Mouse (Mus musculus) embryonic facial prominence, embryonic 13.5 days (tissue): ENCODE measurements around the gene Lrrc4b. TPM values are rescaled to one million over a fixed set of nuclear protein-coding genes. Genes with fewer than 3 reads are reported as not detected.

Experiments
- ATAC-seq: fragments of 200-750 bp; cut with Nextera tagmentation; 2 replicates; pipeline ENCODE4 v1.8.0; 2017; ENCODE audit warnings: low read depth; ENCODE audit not compliant: insufficient number of reproducible peaks, insufficient read depth, low FRiP score, low TSS enrichment
- H3K27ac ChIP-seq: fragments of 300-500 bp; sonication (generic); 2 replicates; pipeline ENCODE4 v1.5.1; 2015; ENCODE audit warnings: moderate library complexity, mild to moderate bottlenecking, inconsistent platforms
- H3K27me3 ChIP-seq: fragments of 300-500 bp; sonication (generic); 2 replicates; pipeline ENCODE4 v1.6.1; 2015; ENCODE audit warnings: mild to moderate bottlenecking, inconsistent platforms
- H3K36me3 ChIP-seq: fragments of 300-500 bp; sonication (generic); 2 replicates; pipeline ENCODE4 v1.6.1; 2015; ENCODE audit warnings: mild to moderate bottlenecking, inconsistent platforms
- H3K4me1 ChIP-seq: fragments of 300-500 bp; sonication (generic); 2 replicates; pipeline ENCODE4 v1.6.1; 2015; ENCODE audit warnings: inconsistent platforms
- H3K4me2 ChIP-seq: fragments of 300-500 bp; sonication (generic); 2 replicates; pipeline ENCODE4 v1.6.1; 2015; ENCODE audit warnings: moderate library complexity, mild to moderate bottlenecking, inconsistent platforms
- H3K4me3 ChIP-seq: fragments of 300-500 bp; sonication (generic); 2 replicates; pipeline ENCODE4 v1.5.1; 2015; ENCODE audit warnings: mild to moderate bottlenecking, inconsistent platforms
- H3K9ac ChIP-seq: fragments of 300-500 bp; sonication (generic); 2 replicates; pipeline ENCODE4 v1.6.1; 2015; ENCODE audit warnings: mild to moderate bottlenecking, inconsistent platforms
- H3K9me3 ChIP-seq: fragments of 300-500 bp; sonication (generic); 2 replicates; pipeline ENCODE4 v1.6.1; 2016; ENCODE audit warnings: inconsistent platforms
- WGBS: fragments of 180-500 bp; shearing (Covaris S2); methylation state at CpG from one replicate; pipeline ENCODE4 v1.1.7; 2015; ENCODE audit warnings: mixed read lengths; 5-methylcytosine and 5-hydroxymethylcytosine counted together
- polyA plus RNA-seq: library from polyadenylated mRNA; unstranded; fragments of >200 nt; fragmentation: Nextera tagmentation; extraction: Ambion mirVana; gene quantifications from 2 replicates; pipeline ENCODE4 v1.2.1, GENCODE M21; 2015

Gene Lrrc4b
- polyA plus RNA-seq, 1 experiment from 2014 or later, result 1.5 TPM

DNA sequence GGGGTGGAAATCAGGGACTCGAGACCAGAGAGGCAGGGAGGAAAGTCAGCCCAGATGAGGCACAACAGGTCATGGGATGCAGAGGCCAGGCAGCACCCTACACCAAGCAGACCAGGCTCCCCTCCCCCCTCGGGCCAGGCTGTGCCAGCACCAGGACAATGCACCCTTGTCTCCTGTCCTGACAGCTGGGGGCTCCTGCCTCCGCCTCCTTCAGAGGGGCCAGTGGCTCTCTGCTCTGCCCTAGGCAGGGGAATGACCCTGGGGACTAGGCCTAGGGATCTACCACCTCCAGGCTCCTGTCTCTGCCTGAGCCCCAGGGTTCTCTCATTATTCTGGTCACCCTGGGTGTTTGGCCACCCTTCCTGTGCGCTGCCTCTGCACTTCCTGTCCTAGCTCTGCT is 45.6 kb downstream of the Lrrc4b start:
- no peak overlapping the region for H3K4me2 ChIP-seq
- peaks cover 63% of the 10 kb centered on the region for H3K27me3 ChIP-seq
- peak overlapping the region; percentile 46; the same call in 1 of the 2 replicates for H3K9ac ChIP-seq

DNA sequence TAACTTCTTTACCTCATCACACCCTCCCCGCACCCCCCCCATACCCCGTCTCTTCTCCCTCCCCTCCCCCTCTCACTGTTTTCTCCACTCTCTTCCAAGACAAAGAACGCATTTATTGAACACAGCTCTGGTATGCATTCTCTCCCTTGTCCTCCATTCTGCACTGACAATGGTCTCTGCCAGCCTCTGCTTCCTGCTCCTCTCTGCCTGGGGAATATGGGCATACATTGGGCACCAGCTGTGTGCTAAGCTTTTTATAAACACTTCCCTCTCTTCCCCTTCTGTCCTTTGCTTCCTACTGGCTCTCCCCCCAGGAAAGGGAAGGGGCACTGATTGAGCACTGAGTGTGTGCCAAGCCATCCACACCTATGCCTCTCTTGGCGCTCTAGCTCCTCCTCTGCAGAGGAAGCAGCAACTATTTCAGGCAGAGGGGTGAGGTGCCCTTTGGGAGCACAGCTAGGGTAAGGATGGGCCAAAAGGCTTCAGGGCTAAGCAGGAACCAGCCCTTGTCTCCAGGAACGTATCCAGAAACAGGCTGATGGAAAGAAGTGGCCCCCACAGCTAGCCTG is 46.3 kb downstream of the Lrrc4b start:
- H3K36me3 ChIP-seq, result no peaks in the 10 kb centered on the region
- ATAC-seq, result no peak
- no peak overlapping the region for H3K27ac ChIP-seq
- H3K4me2 ChIP-seq, result 0 out of 2 replicates have a peak overlapping the region, but pooled peaks have one; percentile 1
- H3K4me1 ChIP-seq, result peaks cover 20% of the 10 kb centered on the region
- H3K27me3 ChIP-seq, result peaks cover 70% of the 10 kb centered on the region
- no peak overlapping the region for H3K4me3 ChIP-seq
- H3K9ac ChIP-seq, result no peak overlapping the region
- no peaks in the 10 kb centered on the region for H3K9me3 ChIP-seq
- 31% methylated on average over 5 of the region's 5 CpGs for WGBS

More for the DNA sequence above, 45.6 kb downstream of the Lrrc4b start:
- no peak overlapping the region for H3K4me3 ChIP-seq
- 0 out of 2 replicates have a peak overlapping the region, but pooled peaks have one; percentile 16 for H3K27ac ChIP-seq
- WGBS, result 8% methylated on average over 4 of the region's 4 CpGs
- no peaks in the 10 kb centered on the region for H3K9me3 ChIP-seq
- H3K36me3 ChIP-seq, result no peaks in the 10 kb centered on the region
- peak; percentile 16; the same call in 1 of the 2 replicates for ATAC-seq
- H3K4me1 ChIP-seq, result peaks cover 20% of the 10 kb centered on the region

DNA sequence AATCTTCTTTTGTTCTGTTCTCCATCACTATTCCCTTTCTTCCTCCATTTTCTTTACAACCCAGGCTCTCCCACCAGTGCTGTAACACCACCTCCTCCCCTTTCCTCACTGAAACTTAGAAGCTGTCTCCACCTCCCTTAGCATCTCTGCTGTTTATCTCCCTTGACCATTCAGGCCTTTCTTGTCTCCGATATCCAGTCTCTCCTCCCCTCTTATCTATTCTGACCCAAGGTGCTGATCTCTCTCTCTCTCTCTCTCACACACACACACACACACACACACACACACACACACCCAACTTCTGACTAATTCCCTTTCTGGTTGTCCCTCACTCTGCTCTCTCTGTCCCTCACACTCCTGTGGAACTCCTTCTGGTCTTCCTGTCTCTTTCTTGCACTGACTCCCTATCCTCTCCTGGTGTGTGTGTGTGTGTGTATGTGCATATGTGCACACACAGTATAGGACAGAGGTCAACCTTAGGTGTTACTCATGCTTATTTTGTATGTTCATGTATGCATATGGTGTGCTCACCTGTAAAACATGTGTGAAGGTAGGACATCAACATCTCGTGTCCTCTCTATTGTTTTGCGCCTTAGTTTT is 54.1 kb downstream of the Lrrc4b start:
- Histone ChIP-seq H3K9me3 (no peaks in the 10 kb centered on the region), H3K27ac (no peak overlapping the region), H3K4me3 (no peak overlapping the region), H3K27me3 (peaks cover 48% of the 10 kb centered on the region), H3K36me3 (no peaks in the 10 kb centered on the region), H3K4me2 (no peak overlapping the region), H3K4me1 (no peaks in the 10 kb centered on the region), H3K9ac (no peak overlapping the region; the same call in 1 of the 2 replicates)
- WGBS, result 72% methylated on average over 3 of the region's 3 CpGs
- no peak for ATAC-seq

DNA sequence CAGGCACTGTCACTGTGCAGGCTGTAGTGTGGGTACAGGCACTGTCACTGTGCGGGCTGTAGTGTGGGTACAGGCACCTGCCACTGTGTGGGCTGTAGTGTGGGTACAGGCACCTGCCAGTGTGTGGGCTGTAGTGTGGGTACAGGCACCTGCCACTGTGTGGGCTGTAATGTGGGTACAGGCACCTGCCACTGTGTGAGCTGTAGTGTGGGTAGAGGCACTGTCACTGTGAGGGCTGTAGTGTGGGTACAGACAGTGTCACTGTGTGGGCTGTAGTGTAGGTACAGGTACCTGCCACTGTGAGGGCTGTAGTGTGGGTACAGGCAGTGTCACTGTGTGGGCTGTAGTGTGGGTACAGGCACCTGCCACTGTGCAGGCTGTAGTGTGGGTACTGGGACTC is 55.3 kb downstream of the Lrrc4b start:
- H3K9me3 ChIP-seq, result no peaks in the 10 kb centered on the region
- H3K36me3 ChIP-seq, result peaks cover 7% of the 10 kb centered on the region
- no peak overlapping the region for H3K4me3 ChIP-seq
- no peak overlapping the region for H3K9ac ChIP-seq
- ATAC-seq, result no peak
- no peaks in the 10 kb centered on the region for H3K4me1 ChIP-seq
- H3K4me2 ChIP-seq, result no peak overlapping the region
- H3K27ac ChIP-seq, result no peak overlapping the region
- peaks cover 38% of the 10 kb centered on the region for H3K27me3 ChIP-seq
- WGBS, result 91% methylated on average over 1 of the region's 1 CpGs

DNA sequence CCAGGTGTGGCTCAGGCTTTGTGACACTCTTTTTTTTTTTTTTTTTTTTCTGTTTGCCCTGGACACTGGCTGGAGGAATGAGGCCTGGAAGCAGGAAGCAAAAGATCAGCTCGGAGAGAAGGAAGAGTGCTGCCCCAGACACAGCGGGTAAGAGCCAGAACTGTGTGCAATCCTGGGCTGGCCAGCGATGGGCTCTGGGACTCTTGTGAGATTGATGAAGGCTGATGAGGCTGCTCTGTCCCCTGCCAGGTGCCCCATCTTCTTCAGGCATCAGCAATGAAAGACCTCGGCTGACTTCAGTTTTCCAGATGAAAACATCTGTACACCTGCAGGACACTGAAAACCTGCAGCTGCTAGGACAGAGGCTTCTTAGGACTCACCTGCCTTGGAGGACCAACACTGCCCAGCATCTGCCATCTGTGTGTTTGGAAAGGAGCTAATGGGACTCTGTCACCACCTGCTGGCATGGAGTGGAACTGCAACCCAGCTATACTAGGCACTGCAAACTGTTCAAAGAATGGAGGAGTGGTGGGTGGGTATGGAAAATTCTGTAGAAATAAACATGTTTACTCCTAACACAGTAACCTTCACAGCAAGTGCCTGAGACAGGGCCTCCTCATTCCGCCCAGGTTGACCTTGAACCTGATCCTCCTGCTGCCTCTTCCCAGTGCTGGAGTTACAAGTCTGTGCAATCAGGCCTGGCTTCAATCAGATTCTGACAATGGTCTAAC is 56.2 kb downstream of the Lrrc4b start:
- no peak overlapping the region for H3K4me2 ChIP-seq
- no peaks in the 10 kb centered on the region for H3K4me1 ChIP-seq
- ATAC-seq, result 0 out of 2 replicates have a peak, but pooled peaks have one; percentile 44
- H3K36me3 ChIP-seq, result peaks cover 15% of the 10 kb centered on the region
- H3K27ac ChIP-seq, result no peak overlapping the region
- no peaks in the 10 kb centered on the region for H3K9me3 ChIP-seq
- no peak overlapping the region for H3K9ac ChIP-seq
- 42% methylated on average over 5 of the region's 5 CpGs for WGBS
- no peak overlapping the region for H3K4me3 ChIP-seq
- peaks cover 29% of the 10 kb centered on the region for H3K27me3 ChIP-seq

DNA sequence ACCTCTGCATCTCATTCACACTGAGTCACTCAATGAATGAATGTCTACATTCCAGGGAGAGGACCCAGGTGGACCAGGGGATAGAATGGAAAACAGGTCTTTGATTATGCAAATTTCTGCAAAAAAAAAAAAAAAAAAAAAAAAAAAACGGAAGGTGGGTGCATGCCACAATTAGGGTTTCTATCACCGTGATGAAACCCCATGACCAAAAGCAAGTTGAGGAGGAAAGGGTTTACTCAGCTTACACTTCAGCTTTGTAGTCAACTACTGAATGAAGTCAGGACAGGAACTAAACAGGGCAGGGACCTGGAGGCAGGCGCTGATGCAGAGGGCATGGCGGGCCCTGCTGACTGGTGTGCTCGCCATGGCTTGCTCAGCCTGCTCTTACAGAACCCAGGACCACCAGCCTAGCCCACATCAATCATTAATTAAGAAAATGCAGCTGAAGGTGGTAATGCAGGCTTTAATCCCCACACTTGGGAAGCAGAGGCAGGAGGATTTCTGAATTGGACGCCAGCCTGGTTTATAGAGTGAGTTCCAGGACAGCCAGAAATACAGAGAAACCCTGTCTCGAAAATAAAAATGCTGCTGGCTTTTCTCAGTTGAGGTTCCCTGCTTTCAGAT is 56.9 kb downstream of the Lrrc4b start:
- ATAC-seq, result no peak
- 76% methylated on average over 7 of the region's 7 CpGs for WGBS
- Histone ChIP-seq H3K4me3 (no peak overlapping the region), H3K4me2 (no peak overlapping the region), H3K27ac (no peak overlapping the region), H3K9me3 (no peaks in the 10 kb centered on the region), H3K27me3 (peaks cover 22% of the 10 kb centered on the region), H3K4me1 (no peaks in the 10 kb centered on the region), H3K9ac (no peak overlapping the region), H3K36me3 (peaks cover 22% of the 10 kb centered on the region)

DNA sequence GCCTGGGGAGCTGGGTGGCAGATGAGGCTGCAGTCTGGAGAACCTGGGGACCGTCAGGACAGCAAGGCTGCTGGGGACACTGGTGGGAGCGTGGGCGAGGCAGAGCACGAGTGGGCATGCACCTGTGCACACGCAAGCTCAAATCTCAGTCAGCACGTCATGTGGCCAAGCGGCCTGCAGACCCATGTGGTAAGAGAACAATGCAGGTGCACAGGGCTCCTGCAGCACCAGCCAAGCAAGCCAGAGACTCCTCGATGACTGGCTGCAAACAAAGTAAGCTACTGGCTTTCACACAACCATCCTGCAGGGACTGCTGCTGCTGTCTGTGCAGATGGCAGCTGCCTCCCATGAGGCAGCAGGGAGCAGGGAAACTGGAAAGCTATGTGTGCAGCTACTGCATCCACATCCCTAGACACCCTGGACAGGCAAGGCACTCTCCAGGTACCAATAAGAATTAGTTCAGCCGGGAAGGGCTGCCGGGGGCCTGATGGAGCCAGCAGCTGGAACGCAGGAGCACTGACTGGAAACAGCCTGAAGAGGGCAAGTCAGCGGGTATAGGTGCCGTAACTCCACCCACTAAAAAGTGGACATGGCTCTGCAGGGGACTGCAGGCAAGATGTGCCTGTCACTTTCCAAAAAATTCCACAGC is 58.2 kb downstream of the Lrrc4b start:
- no peaks in the 10 kb centered on the region for H3K9me3 ChIP-seq
- H3K4me3 ChIP-seq, result no peak overlapping the region
- ATAC-seq, result no peak
- no peaks in the 10 kb centered on the region for H3K4me1 ChIP-seq
- 0 out of 2 replicates have a peak overlapping the region, but pooled peaks have one; percentile 8 for H3K9ac ChIP-seq
- peaks cover 11% of the 10 kb centered on the region for H3K27me3 ChIP-seq
- H3K36me3 ChIP-seq, result peaks cover 35% of the 10 kb centered on the region
- no peak overlapping the region for H3K4me2 ChIP-seq
- H3K27ac ChIP-seq, result no peak overlapping the region
- 61% methylated on average over 13 of the region's 13 CpGs for WGBS

DNA sequence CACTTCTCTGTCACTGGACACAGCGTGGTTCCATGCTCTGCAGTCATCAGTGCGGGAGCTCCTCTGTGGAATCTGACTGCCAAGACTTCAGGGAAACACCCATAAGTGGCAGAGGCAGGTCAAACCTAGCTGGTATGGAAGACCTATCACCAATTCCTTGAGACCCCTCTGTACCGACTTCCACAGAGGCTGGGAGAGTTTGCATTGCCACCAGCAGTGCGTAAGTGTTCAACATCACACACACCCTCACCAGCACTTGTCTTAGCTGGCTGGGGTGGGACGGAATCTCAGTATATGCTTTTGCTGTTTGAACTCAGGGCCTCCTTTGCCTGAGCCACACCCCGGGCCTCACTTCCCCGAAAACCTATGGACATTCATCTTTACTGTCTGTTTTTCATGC is 59.1 kb downstream of the Lrrc4b start:
- peaks cover 44% of the 10 kb centered on the region for H3K36me3 ChIP-seq
- H3K4me3 ChIP-seq, result no peak overlapping the region
- H3K27ac ChIP-seq, result no peak overlapping the region
- no peak overlapping the region for H3K4me2 ChIP-seq
- 0 out of 2 replicates have a peak, but pooled peaks cover 2% of the 10 kb centered on the region for H3K27me3 ChIP-seq
- no peak overlapping the region for H3K9ac ChIP-seq
- no peaks in the 10 kb centered on the region for H3K9me3 ChIP-seq
- ATAC-seq, result no peak
- H3K4me1 ChIP-seq, result no peaks in the 10 kb centered on the region
- WGBS, result 89% methylated on average over 7 of the region's 7 CpGs

DNA sequence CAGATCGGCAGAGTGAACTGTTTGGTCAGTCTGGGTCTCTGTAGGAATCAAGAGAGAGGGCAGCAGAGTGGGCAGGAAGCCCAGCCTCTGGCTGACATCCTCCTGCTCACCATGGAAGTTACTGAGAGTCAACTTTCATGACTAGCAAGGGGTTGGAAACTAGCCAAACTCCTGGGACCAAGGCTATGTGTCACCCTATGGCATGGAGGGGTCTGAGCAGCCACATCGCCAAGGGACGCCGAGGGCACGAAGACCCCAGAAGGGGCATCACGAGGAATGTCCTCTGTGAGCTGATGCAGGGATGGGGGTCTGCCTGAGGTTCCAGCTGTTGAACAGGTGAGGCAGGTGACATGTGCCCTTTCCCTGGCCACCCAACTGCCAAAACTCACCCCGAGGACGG is 59.7 kb downstream of the Lrrc4b start:
- Histone ChIP-seq H3K4me1 (no peaks in the 10 kb centered on the region), H3K9ac (no peak overlapping the region), H3K9me3 (no peaks in the 10 kb centered on the region), H3K4me3 (no peak overlapping the region), H3K36me3 (peaks cover 50% of the 10 kb centered on the region), H3K4me2 (no peak overlapping the region), H3K27ac (no peak overlapping the region), H3K27me3 (no peaks in the 10 kb centered on the region)
- WGBS, result 92% methylated on average over 8 of the region's 8 CpGs
- ATAC-seq, result no peak

DNA sequence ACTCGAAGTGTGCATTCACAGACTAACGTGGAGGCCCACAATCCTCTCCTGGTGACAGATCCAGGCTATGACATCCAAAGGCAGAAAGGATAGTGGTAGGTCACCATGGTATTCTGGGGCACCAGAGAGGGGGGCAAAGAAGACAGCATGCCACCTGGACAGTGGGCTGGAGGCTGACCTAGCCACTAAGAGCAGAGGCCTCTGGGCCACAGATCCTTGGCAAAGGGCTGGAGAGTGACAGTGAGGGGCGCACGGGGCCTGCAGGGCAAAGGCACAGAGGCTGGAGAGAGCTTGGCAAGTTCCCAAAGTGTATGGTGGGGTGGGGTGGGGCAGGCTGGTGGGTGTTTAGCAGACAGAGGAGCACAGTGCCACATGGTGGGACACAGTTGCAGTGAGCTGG is 61.5 kb downstream of the Lrrc4b start:
- Histone ChIP-seq H3K4me3 (no peak overlapping the region), H3K4me2 (no peak overlapping the region), H3K27me3 (no peaks in the 10 kb centered on the region), H3K9ac (0 out of 2 replicates have a peak overlapping the region, but pooled peaks have one; percentile 12), H3K36me3 (peaks cover 63% of the 10 kb centered on the region), H3K9me3 (no peaks in the 10 kb centered on the region), H3K4me1 (peaks cover 7% of the 10 kb centered on the region), H3K27ac (no peak overlapping the region)
- WGBS, result 88% methylated on average over 4 of the region's 4 CpGs
- no peak for ATAC-seq

DNA sequence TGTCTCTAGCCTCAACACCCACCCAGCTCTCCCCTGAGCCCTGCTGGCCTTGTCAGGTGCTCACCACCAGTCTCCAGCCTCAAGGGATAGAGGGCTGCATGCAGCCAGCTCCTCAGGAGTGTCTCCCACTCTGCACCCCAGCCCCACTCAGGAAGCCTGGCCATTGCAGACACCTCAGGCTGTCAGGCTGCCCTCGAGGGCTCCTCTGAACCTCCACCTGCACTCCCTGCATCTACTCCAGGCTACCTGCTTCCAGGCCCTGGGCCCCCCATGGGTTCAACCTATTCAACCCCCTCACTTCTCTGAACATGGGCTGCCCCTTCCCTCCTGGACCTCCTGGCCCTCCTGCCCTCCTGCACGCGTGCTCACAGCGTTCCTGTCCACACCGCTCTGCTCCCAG is 62.6 kb downstream of the Lrrc4b start:
- ATAC-seq, result no peak

More for the DNA sequence above, 62.6 kb downstream of the Lrrc4b start:
- Histone ChIP-seq H3K27ac (no peak overlapping the region), H3K9ac (no peak overlapping the region), H3K36me3 (peaks cover 63% of the 10 kb centered on the region), H3K4me1 (peaks cover 12% of the 10 kb centered on the region), H3K27me3 (no peaks in the 10 kb centered on the region), H3K4me2 (no peak overlapping the region), H3K4me3 (no peak overlapping the region), H3K9me3 (no peaks in the 10 kb centered on the region)
- WGBS, result 90% methylated on average over 5 of the region's 5 CpGs
